Mouse (Mus musculus) adrenal gland, adult 2 months (tissue): ENCODE data around the gene Tctex1d4. TPM values are rescaled to one million over a fixed set of nuclear protein-coding genes. Genes with fewer than 3 reads are reported as not detected.

Experiments
- microRNA-seq, 2 experiments: library from miRNA; unstranded; fragments of <30 nt; microRNA quantifications; one replicate each; pipeline ENCODE4 v1.2.0; 2021
- polyA plus RNA-seq: library from polyadenylated mRNA; depleted of rRNA; stranded (reverse); fragments of >200 nt; gene quantifications from 2 replicates; pipeline ENCODE4 v1.2.3, GENCODE M21; 2012; rRNA removed
- total RNA-seq, 2 experiments: library from RNA; stranded (reverse); gene quantifications; 2 replicates each; pipeline ENCODE4 v1.2.3; 2021

Gene Tctex1d4
- total and polyA plus RNA-seq, 3 experiments = not detected

Small RNA genes lying within 50 kb of the gene (microRNA-seq; reads per million reads assigned to microRNA genes)
- 0 reads per million in 2 experiments for gene Gm22398

Other genes with a start within 250 kb of the Tctex1d4 start
- 1 to 10 TPM; 3.6 to 4.7 TPM for gene Zswim5, start 249.4 kb upstream of the Tctex1d4 start, total RNA-seq
- gene Zswim5, start 249.4 kb upstream of the Tctex1d4 start, polyA plus RNA-seq = 1.8 and 2.4 TPM in 2 replicates
- gene Urod, start 132.4 kb upstream of the Tctex1d4 start, total RNA-seq = 100 to 1,000 TPM; 103 to 105 TPM
- gene Urod, start 132.4 kb upstream of the Tctex1d4 start, polyA plus RNA-seq = 48.1 and 52.7 TPM in 2 replicates
- 10 to 100 TPM; 28.4 to 29.5 TPM for gene Hectd3, start 131.5 kb upstream of the Tctex1d4 start, total RNA-seq
- 96.5 and 96.9 TPM in 2 replicates for gene Hectd3, start 131.5 kb upstream of the Tctex1d4 start, polyA plus RNA-seq
- gene Eif2b3, start 107.4 kb upstream of the Tctex1d4 start, total RNA-seq = 10 to 100 TPM; 30.3 to 33.0 TPM
- gene Eif2b3, start 107.4 kb upstream of the Tctex1d4 start, polyA plus RNA-seq = 2.0 and 2.1 TPM in 2 replicates
- 1 to 10 TPM; 2.8 to 6.5 TPM for gene Ptch2, start 30.7 kb upstream of the Tctex1d4 start, total RNA-seq
- gene Ptch2, start 30.7 kb upstream of the Tctex1d4 start, polyA plus RNA-seq = 24.4 and 25.1 TPM in 2 replicates
- gene Btbd19, start 1.1 kb upstream of the Tctex1d4 start, total RNA-seq = 1 to 10 TPM; 8.0 to 9.7 TPM
- gene Btbd19, start 1.1 kb upstream of the Tctex1d4 start, polyA plus RNA-seq = 6.0 and 7.4 TPM in 2 replicates
- gene Plk3, start 7.2 kb downstream of the Tctex1d4 start, total RNA-seq = 10 to 100 TPM in 1 of 2 experiments, 1 to 10 TPM in 1; 8.4 to 23.6 TPM
- gene Plk3, start 7.2 kb downstream of the Tctex1d4 start, polyA plus RNA-seq = 11.3 and 11.5 TPM in 2 replicates
- 1,000 to 10,000 TPM in 1 of 2 experiments, 100 to 1,000 TPM in 1; 552 to 1,148 TPM for gene Rps8, start 29.4 kb downstream of the Tctex1d4 start, total RNA-seq
- 156 and 162 TPM in 2 replicates for gene Rps8, start 29.4 kb downstream of the Tctex1d4 start, polyA plus RNA-seq
- 1 to 10 TPM in 1 of 2 experiments, under 1 TPM in 1; 0.98 to 1.1 TPM for gene Kif2c, start 55.8 kb downstream of the Tctex1d4 start, total RNA-seq
- 0.40 and 0.45 TPM in 2 replicates for gene Kif2c, start 55.8 kb downstream of the Tctex1d4 start, polyA plus RNA-seq
- 10 to 100 TPM; 57.3 to 75.3 TPM for gene Tmem53, start 125.2 kb downstream of the Tctex1d4 start, total RNA-seq
- gene Tmem53, start 125.2 kb downstream of the Tctex1d4 start, polyA plus RNA-seq = 172 and 232 TPM in 2 replicates
- 1 to 10 TPM; 2.2 to 2.8 TPM for gene Armh1, start 125.3 kb downstream of the Tctex1d4 start, total RNA-seq
- gene Armh1, start 125.3 kb downstream of the Tctex1d4 start, polyA plus RNA-seq = 6.1 and 6.7 TPM in 2 replicates